Mouse (Mus musculus): ENCODE data around the gene Gsx2. TPM values are rescaled to one million over a fixed set of nuclear protein-coding genes. Genes with fewer than 3 reads are reported as not detected.

Gene Gsx2
- polyA plus RNA-seq, 1 experiment from 2014 or later = not detected

DNA sequence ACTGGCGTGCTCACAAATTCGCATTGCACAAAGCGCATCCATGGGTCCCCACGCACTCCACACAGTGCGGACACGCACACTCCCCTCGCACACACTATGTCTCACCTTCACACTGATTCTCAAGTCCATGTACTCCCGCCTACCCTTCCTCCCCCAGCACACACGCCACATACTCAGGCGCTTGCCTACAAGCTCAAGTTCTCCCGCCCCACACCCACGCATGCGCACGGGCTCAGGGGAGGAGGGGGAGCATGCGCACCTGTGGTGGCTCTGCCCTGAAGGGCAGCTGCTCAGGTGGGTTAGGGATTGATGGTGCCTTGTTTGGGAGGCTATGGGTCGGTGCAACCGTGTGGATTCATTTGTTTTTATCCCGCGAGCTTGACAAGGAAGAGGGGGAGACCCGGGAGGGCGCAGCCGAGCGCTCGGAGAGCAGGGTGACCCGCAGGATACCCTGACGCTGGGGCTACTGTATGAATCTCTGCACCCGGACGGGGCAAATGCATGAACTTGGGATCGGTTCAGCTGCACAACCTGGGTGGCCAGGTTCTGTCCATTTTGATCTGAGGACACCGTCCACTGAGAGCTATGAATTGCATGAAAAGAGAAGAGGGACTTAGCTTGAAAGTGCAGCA, 8.2 kb upstream of the Gsx2 start:
- no peaks in the 10 kb centered on the region for H3K36me3 ChIP-seq
- peaks cover 27% of the 10 kb centered on the region for H3K4me1 ChIP-seq
- H3K27ac ChIP-seq = no peak overlapping the region
- no peaks in the 10 kb centered on the region; the same call in 1 of the 2 replicates for H3K9me3 ChIP-seq (replicated peaks)
- whole genome bisulfite sequencing = under 1% methylated on average over 30 of the region's 30 CpGs
- H3K4me2 ChIP-seq = peak overlapping the region; percentile 92
- H3K4me3 ChIP-seq (replicated peaks) = peak overlapping the region; percentile 51
- peaks cover 61% of the 10 kb centered on the region for H3K27me3 ChIP-seq
- ATAC-seq (replicated peaks; ENCODE audit: low FRiP score) = peak; percentile 83
- no peak overlapping the region for H3K9ac ChIP-seq

DNA sequence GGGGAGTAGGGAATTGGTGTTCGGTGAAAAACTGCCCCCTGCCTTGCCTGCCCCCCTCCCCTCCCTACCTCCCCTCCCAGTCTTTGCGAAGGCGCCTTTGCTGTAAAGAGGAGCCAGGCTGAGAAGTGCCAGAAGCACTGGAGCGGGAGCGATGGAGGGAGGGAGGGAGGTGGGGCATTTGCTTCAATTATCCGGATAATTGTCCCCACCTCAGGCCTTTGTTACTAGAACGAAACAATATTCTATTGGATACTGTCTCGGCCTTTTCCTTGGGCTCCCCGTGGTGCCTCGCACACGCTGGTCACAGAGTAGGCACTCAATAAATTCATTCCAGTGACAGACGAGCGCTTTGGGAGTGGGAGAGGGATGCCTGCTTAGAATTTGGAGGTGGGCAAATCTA, 5.3 kb upstream of the Gsx2 start:
- H3K4me2 ChIP-seq = 0 out of 2 replicates have a peak overlapping the region, but pooled peaks have one; percentile 3
- H3K27me3 ChIP-seq = peaks cover 86% of the 10 kb centered on the region
- H3K36me3 ChIP-seq = no peaks in the 10 kb centered on the region
- H3K4me3 ChIP-seq (replicated peaks) = no peak overlapping the region
- no peak for ATAC-seq (replicated peaks; ENCODE audit: low FRiP score)
- peaks cover 29% of the 10 kb centered on the region for H3K4me1 ChIP-seq
- WGBS = 4% methylated on average over 13 of the region's 13 CpGs
- H3K9ac ChIP-seq = no peak overlapping the region
- no peaks in the 10 kb centered on the region; the same call in 1 of the 2 replicates for H3K9me3 ChIP-seq (replicated peaks)
- H3K27ac ChIP-seq = no peak overlapping the region

DNA sequence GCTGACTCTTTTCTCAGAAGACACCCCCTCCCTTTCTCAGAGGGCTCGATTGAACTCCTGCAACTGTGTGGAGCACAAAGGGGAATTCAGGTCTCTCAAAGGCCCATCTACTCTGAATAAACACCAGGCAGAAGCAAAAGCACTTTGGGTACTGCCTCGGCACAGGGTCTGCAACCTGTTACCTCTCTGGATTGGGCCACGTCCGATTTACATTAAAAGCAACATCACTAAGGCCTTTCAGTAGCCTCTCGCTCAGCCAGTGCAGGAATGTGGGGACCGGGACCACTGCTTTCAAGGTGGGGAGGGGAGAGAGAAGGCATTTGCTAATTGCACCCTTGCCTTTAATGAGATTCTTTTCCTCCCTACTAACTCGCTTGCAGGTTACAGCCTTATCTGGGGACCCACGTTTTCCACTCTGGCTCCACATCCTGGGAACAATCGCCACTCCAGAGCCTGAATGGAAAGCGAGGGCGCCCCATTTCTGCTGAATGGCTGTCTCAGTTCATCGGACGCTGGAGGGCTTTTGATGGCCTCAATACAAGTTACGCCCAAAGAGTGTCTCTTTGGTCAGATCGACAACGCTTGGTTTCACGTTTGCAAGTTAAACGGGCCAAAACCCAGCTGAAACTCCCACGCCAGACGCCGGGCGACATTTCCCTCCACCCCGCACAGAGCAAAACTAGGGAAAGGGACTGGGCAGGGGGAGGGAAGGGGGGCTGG, 4.6 kb upstream of the Gsx2 start:
- H3K27ac ChIP-seq = no peak overlapping the region
- no peak for ATAC-seq (replicated peaks; ENCODE audit: low FRiP score)
- no peaks in the 10 kb centered on the region for H3K9me3 ChIP-seq (replicated peaks)
- H3K9ac ChIP-seq = no peak overlapping the region
- no peak overlapping the region for H3K4me2 ChIP-seq
- no peaks in the 10 kb centered on the region for H3K36me3 ChIP-seq
- peak overlapping the region; percentile 10; the same call in 1 of the 2 replicates for H3K4me3 ChIP-seq (replicated peaks)
- 3% methylated on average over 23 of the region's 23 CpGs for WGBS
- peaks cover 35% of the 10 kb centered on the region for H3K4me1 ChIP-seq
- H3K27me3 ChIP-seq = peaks cover 93% of the 10 kb centered on the region

DNA sequence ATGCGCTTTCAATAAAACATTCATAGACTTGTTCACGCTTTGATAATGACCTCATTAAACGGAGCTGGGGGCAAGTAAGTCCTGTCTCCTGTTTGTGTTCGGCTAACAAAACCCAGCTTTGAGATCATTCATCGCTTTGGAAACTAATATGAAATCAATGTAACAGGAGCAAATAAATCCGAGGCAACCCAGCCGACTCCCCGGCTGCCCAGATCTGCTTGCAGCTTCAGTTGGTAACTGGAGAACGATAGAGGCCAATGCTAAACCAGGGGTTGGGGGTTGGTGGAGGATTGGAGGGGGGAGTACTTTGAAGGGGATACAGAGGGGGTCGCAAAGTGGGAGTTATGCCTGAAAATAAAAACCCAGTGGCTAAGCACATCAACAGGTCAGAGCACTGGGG, 3.5 kb upstream of the Gsx2 start:
- H3K9ac ChIP-seq = no peak overlapping the region
- 3% methylated on average over 10 of the region's 10 CpGs for WGBS
- H3K9me3 ChIP-seq (replicated peaks) = no peaks in the 10 kb centered on the region
- H3K4me2 ChIP-seq = no peak overlapping the region
- H3K4me1 ChIP-seq = peaks cover 34% of the 10 kb centered on the region
- ATAC-seq (replicated peaks; ENCODE audit: low FRiP score) = no peak
- H3K36me3 ChIP-seq = no peaks in the 10 kb centered on the region
- H3K27ac ChIP-seq = no peak overlapping the region
- no peak overlapping the region for H3K4me3 ChIP-seq (replicated peaks)
- H3K27me3 ChIP-seq = peaks cover 100% of the 10 kb centered on the region

DNA sequence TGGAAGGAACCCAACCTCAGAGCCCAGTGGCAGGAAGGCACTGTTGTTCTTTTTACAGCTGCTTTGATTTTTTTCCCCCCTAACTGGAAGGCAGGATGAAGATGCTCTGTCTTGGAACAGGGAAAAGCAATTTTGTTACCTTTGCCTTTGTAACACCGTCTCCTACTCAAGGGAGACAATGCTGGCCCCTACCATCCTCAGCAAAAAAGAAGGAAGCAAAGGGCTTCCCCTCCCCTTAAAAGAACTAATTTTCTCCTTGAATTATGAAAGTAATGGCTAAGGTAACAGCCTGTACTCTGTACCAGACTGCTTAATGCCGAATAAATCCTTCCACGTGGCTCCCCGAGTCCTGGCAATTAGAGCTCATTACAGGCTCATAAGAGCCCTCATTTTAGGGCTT, 2.9 kb upstream of the Gsx2 start:
- no peaks in the 10 kb centered on the region for H3K36me3 ChIP-seq

DNA sequence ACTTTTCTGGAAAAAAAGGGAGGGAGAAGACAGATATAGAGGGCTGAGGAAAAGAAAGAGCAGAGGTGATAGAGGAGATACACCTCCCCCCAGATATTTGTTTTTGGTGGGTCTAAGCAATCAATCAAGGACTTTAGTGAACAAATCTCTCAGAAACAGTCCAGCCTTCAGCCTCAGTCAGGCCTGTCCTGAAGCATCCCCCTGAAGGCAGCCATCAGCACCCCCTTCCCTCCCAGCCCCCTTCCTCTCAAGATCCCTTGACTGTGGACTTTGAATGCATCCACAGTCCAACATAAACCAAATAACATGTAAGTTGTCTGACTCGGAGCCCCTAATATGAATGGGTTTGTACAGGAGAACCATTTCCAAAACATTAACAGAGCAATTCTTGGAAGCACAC, 2.2 kb upstream of the Gsx2 start:
- H3K4me2 ChIP-seq = no peak overlapping the region
- 13% methylated on average over 1 of the region's 1 CpGs for WGBS
- peaks cover 100% of the 10 kb centered on the region for H3K27me3 ChIP-seq
- ATAC-seq (replicated peaks; ENCODE audit: low FRiP score) = no peak
- H3K36me3 ChIP-seq = no peaks in the 10 kb centered on the region
- no peak overlapping the region for H3K9ac ChIP-seq
- no peaks in the 10 kb centered on the region for H3K9me3 ChIP-seq (replicated peaks)
- peaks cover 26% of the 10 kb centered on the region for H3K4me1 ChIP-seq
- no peak overlapping the region for H3K27ac ChIP-seq
- H3K4me3 ChIP-seq (replicated peaks) = no peak overlapping the region

More for the DNA sequence above, 2.9 kb upstream of the Gsx2 start:
- H3K9ac ChIP-seq = no peak overlapping the region
- no peaks in the 10 kb centered on the region for H3K9me3 ChIP-seq (replicated peaks)
- H3K27ac ChIP-seq = no peak overlapping the region
- H3K4me2 ChIP-seq = no peak overlapping the region
- no peak for ATAC-seq (replicated peaks; ENCODE audit: low FRiP score)
- peaks cover 28% of the 10 kb centered on the region for H3K4me1 ChIP-seq
- peaks cover 100% of the 10 kb centered on the region for H3K27me3 ChIP-seq
- H3K4me3 ChIP-seq (replicated peaks) = no peak overlapping the region
- WGBS = 4% methylated on average over 4 of the region's 4 CpGs

DNA sequence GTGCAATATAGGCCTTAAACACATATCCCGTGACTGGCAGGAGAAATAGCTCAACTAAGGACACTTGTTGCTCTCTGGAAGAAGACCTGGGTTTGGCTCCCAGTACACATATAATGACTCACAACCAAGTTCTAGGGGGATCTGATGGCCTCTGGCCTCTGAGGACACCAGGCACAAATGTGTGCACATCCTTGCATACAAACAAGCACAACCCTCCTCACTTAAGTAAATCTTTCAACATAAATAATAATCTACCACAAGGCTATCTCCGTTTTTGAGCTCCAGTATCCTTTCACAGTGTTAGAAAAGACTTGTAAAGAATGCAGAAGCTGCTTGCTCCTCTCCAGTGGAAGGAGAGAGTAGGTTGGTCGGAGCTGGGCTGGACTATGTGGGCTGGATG, 1.7 kb upstream of the Gsx2 start:
- H3K4me3 ChIP-seq (replicated peaks) = no peak overlapping the region
- no peaks in the 10 kb centered on the region for H3K36me3 ChIP-seq
- H3K4me2 ChIP-seq = no peak overlapping the region
- no peak for ATAC-seq (replicated peaks; ENCODE audit: low FRiP score)
- H3K9ac ChIP-seq = no peak overlapping the region
- peaks cover 26% of the 10 kb centered on the region for H3K4me1 ChIP-seq
- H3K27ac ChIP-seq = no peak overlapping the region
- WGBS = 10% methylated on average over 3 of the region's 3 CpGs
- peaks cover 100% of the 10 kb centered on the region for H3K27me3 ChIP-seq
- no peaks in the 10 kb centered on the region for H3K9me3 ChIP-seq (replicated peaks)

DNA sequence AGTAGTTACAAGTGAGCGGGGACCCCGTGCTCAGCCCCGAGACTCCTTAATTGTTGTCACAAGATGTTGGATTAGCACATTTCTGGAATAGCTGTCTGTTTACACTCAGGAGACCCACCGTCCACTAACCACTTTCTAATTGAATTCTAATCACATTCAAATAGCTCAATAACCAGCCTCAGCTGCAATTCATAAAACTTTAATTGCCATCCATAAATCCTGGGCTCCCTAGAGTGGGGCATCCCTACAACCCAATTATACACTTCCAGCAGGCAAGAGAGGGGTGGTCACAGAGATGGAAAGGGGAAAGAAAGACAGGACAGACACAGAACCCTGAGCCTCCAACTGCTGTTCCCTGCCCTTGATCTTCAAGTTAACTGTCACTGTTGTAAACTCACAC, 1.3 kb upstream of the Gsx2 start:
- H3K27ac ChIP-seq = no peak overlapping the region
- H3K27me3 ChIP-seq = peaks cover 100% of the 10 kb centered on the region
- H3K4me3 ChIP-seq (replicated peaks) = no peak overlapping the region
- H3K9me3 ChIP-seq (replicated peaks) = no peaks in the 10 kb centered on the region
- H3K9ac ChIP-seq = no peak overlapping the region
- no peak overlapping the region for H3K4me2 ChIP-seq
- no peak for ATAC-seq (replicated peaks; ENCODE audit: low FRiP score)
- peaks cover 26% of the 10 kb centered on the region for H3K4me1 ChIP-seq
- WGBS = 2% methylated on average over 4 of the region's 4 CpGs
- H3K36me3 ChIP-seq = no peaks in the 10 kb centered on the region

DNA sequence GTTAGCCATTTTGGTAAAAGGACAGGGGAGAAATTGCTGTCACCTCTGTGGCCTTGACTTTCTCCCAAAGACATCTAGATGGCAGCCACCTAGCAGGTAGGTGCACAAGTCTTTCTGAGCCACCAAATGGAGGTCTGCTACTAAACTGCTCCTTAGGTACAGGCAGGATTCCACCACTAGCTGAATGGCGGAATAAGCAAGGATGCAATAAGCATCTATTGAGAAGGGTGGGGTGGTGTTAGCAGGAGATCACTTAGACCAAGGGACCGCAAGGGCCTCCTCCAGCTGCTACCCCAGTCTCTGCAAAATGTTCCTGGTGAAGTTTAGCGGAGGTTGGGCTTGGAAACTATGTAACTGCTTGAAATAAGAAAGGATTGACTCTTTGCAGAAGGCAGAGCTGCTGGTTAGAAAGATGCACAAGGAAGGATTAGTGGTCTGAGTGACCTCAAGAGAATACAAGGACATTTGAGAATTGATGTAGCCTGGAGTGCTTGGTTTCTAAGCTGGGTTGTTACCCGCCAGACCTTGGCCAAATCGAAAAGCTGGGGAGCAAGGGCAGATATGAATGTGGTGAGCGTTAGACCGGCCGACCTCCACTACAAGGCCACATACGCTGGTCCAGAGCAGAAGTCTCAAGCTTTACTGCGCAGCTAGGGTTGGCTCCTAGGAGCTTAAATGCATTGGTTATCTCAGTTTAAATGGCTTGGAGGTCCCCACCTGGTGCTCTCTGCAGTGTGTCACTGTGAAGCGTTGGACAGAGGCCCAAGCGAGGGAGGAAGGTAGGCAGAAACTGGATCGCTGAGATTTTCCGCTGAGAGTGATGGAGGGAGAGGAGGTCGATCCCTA, 641 bp upstream of the Gsx2 start:
- Histone ChIP-seq H3K4me3 (replicated peaks) (peak overlapping the region; percentile 24), H3K9me3 (replicated peaks) (no peaks in the 10 kb centered on the region), H3K27ac (no peak overlapping the region), H3K9ac (no peak overlapping the region), H3K27me3 (peaks cover 100% of the 10 kb centered on the region), H3K4me2 (peak overlapping the region; percentile 45), H3K4me1 (peaks cover 26% of the 10 kb centered on the region), H3K36me3 (no peaks in the 10 kb centered on the region)
- ATAC-seq (replicated peaks; ENCODE audit: low FRiP score) = no peak
- WGBS = 6% methylated on average over 15 of the region's 15 CpGs

DNA sequence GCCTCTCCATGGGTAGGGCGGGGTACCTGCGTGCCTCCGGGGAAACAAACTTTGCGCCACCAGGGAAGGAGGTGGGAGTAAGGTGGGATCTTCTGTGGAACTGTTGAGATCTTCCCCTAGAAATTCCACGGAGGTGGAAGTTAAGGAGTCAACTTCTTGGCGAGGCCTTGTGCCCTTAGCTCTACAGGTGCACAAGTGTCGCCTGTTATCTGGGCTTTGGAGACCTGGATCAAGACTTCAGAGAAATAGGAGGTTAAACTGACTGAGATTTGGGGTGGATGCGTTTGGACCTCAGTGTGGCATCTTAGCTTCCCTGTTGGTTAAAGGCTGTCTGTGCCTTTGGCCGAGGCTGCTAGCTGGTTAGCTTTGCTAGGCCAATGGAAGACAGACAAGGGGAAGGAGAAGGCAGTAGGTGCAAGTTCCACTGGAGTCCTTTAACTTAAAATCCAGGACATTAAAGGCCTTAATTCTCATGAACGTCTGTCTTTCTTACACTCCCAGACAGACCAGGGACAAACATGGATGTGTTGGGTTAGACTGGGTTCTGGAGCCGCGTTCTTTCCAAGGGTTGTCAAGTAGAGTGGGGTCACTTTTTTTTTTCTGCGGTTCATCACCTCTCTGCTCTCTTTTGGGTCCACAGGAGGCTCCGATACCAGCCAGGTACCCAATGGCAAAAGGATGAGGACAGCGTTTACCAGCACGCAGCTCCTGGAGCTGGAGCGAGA, 1.1 kb downstream of the Gsx2 start:
- Histone ChIP-seq H3K4me2 (0 out of 2 replicates have a peak overlapping the region, but pooled peaks have one; percentile 45), H3K27me3 (peaks cover 100% of the 10 kb centered on the region), H3K9me3 (replicated peaks) (no peaks in the 10 kb centered on the region), H3K9ac (no peak overlapping the region), H3K27ac (no peak overlapping the region), H3K4me3 (replicated peaks) (peak overlapping the region; percentile 24), H3K4me1 (peaks cover 12% of the 10 kb centered on the region), H3K36me3 (no peaks in the 10 kb centered on the region)
- WGBS = 1% methylated on average over 17 of the region's 17 CpGs
- no peak for ATAC-seq (replicated peaks; ENCODE audit: low FRiP score)

DNA sequence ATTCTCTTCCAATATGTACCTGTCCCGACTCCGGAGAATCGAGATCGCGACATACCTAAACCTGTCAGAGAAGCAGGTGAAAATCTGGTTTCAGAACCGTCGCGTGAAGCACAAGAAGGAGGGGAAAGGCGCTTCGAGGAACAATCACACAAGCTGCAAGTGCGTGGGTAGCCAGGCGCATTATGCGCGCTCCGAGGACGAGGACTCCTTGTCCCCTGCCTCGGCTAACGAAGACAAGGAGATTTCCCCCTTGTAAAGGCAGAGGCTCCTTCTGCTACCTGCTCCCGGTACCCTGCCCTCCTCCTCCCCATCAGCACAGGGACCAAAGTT, 1.6 kb downstream of the Gsx2 start:
- H3K4me2 ChIP-seq = no peak overlapping the region
- no peak overlapping the region for H3K4me3 ChIP-seq (replicated peaks)
- no peaks in the 10 kb centered on the region for H3K9me3 ChIP-seq (replicated peaks)
- WGBS = under 1% methylated on average over 19 of the region's 19 CpGs
- H3K36me3 ChIP-seq = no peaks in the 10 kb centered on the region
- H3K27ac ChIP-seq = no peak overlapping the region
- H3K4me1 ChIP-seq = peaks cover 12% of the 10 kb centered on the region
- H3K9ac ChIP-seq = no peak overlapping the region
- H3K27me3 ChIP-seq = peaks cover 100% of the 10 kb centered on the region
- no peak for ATAC-seq (replicated peaks; ENCODE audit: low FRiP score)
